Mouse (Mus musculus) neural tube, embryonic 10.5 days (tissue): ENCODE results near the gene Depdc5.
"Not testable (repeated sequence)": the region's sequence is repeated elsewhere in the genome, so short reads cannot be mapped to it uniquely, and the experiment has no call there.

ENCODE experiments used
- DNase-seq: peaks from one replicate; pipeline ENCODE4 v3.0.0-alpha.2; 2017; ENCODE audit warnings: low spot score; ENCODE audit errors: extremely low spot score

Gene Depdc5

DNA sequence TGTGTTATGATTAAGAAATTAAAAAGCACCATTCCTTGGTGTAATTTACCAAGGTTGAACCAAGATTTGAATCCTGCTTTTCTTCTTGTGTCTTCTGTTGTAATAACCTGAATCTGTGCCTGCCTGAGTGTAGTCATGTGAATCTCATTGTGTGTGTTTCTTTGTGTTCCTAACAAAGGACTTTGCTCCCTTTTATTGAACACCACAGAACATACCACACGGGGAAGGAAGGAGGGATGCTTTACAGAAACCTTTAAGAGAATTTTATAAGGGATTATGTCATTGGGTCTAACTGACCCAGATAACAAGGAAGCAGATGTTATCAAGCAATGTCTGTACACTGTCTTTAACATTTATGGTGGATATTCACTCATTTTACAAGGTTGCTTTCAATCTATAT is 44.0 kb downstream of the Depdc5 start:
- no peak for DNase-seq

DNA sequence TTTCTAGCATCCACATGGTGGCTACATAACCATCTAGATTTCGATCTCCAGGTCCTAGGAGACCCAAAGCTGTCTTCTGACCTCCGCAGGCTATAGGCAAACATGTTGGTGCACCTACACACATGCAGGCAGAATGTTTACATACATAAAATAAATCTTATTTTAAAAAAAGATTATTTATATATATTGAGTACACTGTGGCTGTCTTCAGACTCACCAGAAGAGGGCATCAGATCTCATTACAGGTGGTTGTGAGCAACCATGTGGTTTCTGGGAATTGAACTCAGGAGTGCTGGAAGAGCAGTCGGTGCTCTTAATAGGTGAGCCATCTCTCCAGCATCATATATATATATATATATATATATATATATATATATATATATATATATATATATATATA is 50.6 kb downstream of the Depdc5 start:
- DNase-seq, result no peak

- not testable (repeated sequence) for DNase-seq
These were observed 55.8 kb downstream of the Depdc5 start for GRCm38 (mm10) chr5:32919281-32919680.

GRCm38 (mm10) chr5:32922906-32923305 is 59.4 kb downstream of the Depdc5 start:
- DNase-seq, result no peak

GRCm38 (mm10) chr5:32930761-32931160 is 67.3 kb downstream of the Depdc5 start:
- DNase-seq, result no peak

- no peak for DNase-seq
These were observed 71.2 kb downstream of the Depdc5 start for GRCm38 (mm10) chr5:32934654-32935053.

DNA sequence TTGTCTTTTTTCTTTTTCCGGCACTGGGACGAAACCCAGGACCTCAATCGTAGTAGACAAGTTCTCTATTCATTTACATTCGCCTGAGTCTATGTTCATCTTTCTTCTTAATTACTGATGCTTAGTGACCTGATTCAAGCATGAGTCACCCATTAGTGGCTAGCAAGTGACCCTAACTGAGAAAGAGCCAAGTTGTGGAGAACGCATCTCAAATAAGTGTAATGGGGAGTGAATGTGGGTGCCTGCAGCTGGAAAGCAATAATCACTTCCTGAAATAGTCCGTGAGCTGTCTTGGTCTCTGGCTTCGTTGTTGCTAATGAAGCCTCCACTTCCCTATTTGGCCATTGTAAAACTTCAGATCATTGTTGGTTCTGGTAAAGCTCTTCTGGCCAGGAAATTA is 77.1 kb downstream of the Depdc5 start:
- DNase-seq, result no peak

- no peak for DNase-seq
These were observed 77.9 kb downstream of the Depdc5 start for GRCm38 (mm10) chr5:32941209-32941924.

DNA sequence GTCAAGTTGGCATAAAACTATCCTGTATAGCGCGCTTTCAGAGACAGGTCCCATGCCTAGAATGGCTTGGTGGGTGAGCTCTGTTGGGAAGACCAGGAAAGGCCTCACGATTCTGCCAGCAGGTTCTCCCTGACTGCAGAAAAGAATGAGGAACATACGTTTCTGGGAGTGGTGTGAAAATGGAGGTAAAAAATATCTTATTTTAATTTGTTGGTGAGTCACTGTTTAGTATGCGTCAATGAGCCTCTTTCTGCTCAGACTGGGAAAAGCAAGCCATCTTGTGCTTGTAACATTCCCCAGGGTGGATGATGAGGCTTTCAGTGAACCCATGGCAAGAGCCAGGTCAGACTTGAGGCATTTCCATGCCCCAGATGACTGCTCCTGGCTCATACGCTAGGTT is 86.6 kb downstream of the Depdc5 start:
- no peak for DNase-seq

- no peak for DNase-seq
These were observed 87.3 kb downstream of the Depdc5 start for GRCm38 (mm10) chr5:32950702-32951274.

- DNase-seq, result no peak
These were observed 92.2 kb downstream of the Depdc5 start for GRCm38 (mm10) chr5:32955716-32956115.

GRCm38 (mm10) chr5:32961616-32962015 is 98.1 kb downstream of the Depdc5 start:
- DNase-seq, result no peak

- no peak for DNase-seq
These were observed 99.1 kb downstream of the Depdc5 start for GRCm38 (mm10) chr5:32962581-32962980.

DNA sequence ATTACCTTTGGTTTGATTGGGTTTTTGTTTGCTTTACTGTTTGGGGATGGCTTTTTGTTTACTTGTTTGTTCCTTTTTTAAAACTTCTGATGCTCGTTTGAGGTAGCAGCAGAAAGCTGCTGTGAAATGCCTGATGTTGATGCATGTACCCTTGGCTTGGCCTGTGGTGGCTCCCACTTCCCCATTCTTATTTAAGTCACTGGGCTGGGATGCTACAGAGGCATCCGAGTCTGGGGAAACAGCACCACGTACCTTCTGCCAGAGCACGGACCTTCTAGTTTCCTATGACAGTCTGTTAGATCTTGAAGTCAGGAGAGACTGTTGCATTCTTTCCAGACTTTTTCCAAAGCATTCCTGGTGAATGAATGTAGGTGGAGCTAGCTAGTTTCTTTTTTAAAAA is 113.0 kb downstream of the Depdc5 start:
- no peak for DNase-seq

DNA sequence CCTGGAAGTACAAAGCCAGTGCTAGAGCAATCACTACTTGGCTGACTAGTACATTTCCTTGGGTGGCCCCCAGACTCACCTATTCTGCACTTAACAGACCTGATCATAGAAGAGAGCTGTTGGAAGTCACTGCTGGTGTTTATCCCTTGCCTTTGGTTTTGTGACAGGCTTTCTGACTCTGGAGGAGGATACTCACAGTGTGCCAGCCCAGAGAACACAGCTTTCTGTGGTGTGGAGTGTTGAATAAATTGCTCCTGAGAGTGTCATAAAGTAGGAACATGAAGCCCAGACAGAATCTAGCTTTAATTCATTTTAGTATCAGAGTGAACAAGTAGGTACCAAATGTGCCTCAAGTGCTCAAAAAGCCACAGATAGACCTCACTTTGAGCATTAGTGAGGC is 113.7 kb downstream of the Depdc5 start:
- DNase-seq, result no peak

- no peak for DNase-seq
These were observed 121.9 kb downstream of the Depdc5 start for GRCm38 (mm10) chr5:32985379-32985778.

- DNase-seq, result no peak
These were observed 124.4 kb downstream of the Depdc5 start for GRCm38 (mm10) chr5:32987873-32988272.

DNA sequence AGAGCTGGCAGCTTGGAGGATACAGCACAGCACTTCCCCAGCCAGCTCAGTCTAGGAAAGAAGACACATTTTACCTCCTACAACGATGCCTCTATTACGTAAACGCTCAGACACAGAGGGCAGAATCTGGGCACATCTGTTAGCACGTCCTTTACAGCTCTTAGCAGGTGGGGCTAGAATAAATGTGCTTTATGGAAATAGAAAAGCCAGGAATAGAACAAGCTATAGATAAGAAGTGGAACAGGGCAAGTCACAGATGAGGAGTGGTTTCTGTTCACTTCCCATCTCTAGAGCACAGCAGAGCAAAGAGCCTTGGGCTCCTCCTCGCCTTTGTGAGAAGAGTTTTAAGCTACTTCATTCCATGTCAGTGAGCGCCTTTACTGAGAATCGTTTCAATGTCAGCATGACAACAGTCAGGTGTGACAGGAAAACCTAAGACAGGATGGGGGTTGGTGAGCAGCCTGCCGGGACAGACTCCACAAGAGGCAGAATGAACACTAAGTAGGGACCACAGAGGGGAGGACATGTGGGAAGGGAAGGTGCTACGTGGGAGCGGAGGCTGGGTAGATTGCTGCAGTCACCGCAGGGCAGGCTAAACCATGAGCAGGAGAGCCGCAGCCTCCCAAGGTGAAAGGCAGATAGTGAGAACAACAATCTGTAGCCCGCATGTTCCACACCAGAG is 126.6 kb downstream of the Depdc5 start:
- DNase-seq, result no peak

GRCm38 (mm10) chr5:32991152-32991551 is 127.7 kb downstream of the Depdc5 start:
- DNase-seq, result no peak

- DNase-seq, result no peak
These were observed 131.0 kb downstream of the Depdc5 start for GRCm38 (mm10) chr5:32994471-32994870.

GRCm38 (mm10) chr5:32995756-32996155 is 132.3 kb downstream of the Depdc5 start:
- DNase-seq, result no peak

- DNase-seq, result no peak
These were observed 133.1 kb downstream of the Depdc5 start for GRCm38 (mm10) chr5:32996560-32996959.

DNA sequence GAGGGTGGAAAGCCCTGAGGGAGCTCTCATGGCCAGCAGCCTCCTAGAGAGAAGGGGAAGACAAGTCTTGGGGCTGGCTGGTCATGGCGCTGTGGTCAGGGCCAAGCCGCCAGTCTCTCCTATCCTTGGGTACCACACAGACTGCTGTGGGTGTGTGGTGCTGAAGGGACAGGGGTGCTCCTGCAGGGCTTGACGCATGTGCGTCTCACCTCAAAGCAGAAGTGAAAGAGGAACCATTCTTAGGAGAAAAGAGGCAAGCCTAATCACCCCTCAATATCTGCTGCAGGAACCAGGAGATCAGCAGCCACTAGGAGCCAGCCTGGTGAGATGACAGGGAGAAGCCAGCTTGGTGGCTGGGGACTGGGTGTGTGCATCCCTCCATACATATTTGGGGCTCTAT is 134.2 kb downstream of the Depdc5 start:
- no peak for DNase-seq
